Mouse (Mus musculus) liver, embryonic 11.5 days (tissue): ENCODE data around the gene Pacsin2. TPM values are rescaled to one million over a fixed set of nuclear protein-coding genes. Genes with fewer than 3 reads are reported as not detected.
"Not testable (repeated sequence)": the region's sequence is repeated elsewhere in the genome, so short reads cannot be mapped to it uniquely, and the experiment has no call there.

Source experiments
- ATAC-seq: fragments of 200-750 bp; cut with Nextera tagmentation; replicated peaks from 2 replicates; pipeline ENCODE4 v1.8.0; 2017; ENCODE audit warnings: moderate number of reproducible peaks, mild to moderate bottlenecking, moderate TSS enrichment, moderate library complexity; ENCODE audit not compliant: low FRiP score
- DNase-seq: peaks from one replicate; pipeline ENCODE4 v3.0.0-alpha.2; 2017; ENCODE audit warnings: low spot score
- H3K27ac ChIP-seq: fragments of 300-500 bp; sonication (generic); 2 replicates; pipeline ENCODE4 v1.5.1; 2014; ENCODE audit warnings: mild to moderate bottlenecking, low read depth, low read length, control low read depth
- H3K27me3 ChIP-seq: fragments of 300-500 bp; sonication (generic); replicated peaks from 2 replicates; pipeline ENCODE4 v1.6.1; 2014; ENCODE audit warnings: low read length, mixed read lengths; ENCODE audit not compliant: control insufficient read depth, insufficient read depth
- H3K36me3 ChIP-seq: fragments of 300-500 bp; sonication (generic); 2 replicates; pipeline ENCODE4 v1.6.1; 2014; ENCODE audit warnings: mild to moderate bottlenecking, low read length, moderate library complexity, mixed read lengths; ENCODE audit not compliant: control insufficient read depth, insufficient read depth
- H3K4me1 ChIP-seq: fragments of 300-500 bp; sonication (generic); replicated peaks from 2 replicates; pipeline ENCODE4 v1.6.1; 2014; ENCODE audit warnings: low read length, mixed read lengths; ENCODE audit not compliant: control insufficient read depth, insufficient read depth
- H3K4me2 ChIP-seq: fragments of 300-500 bp; sonication (generic); 2 replicates; pipeline ENCODE4 v1.6.1; 2014; ENCODE audit warnings: mild to moderate bottlenecking, control low read depth, moderate library complexity
- H3K4me3 ChIP-seq: fragments of 300-500 bp; sonication (generic); 2 replicates; pipeline ENCODE4 v1.5.1; 2014; ENCODE audit warnings: low read depth, low read length, control low read depth
- H3K9ac ChIP-seq: fragments of 300-500 bp; sonication (generic); 2 replicates; pipeline ENCODE4 v1.6.1; 2014; ENCODE audit warnings: low read depth, low read length, control low read depth
- H3K9me3 ChIP-seq: fragments of 300-500 bp; sonication (generic); 2 replicates; pipeline ENCODE4 v1.6.1; 2016; ENCODE audit warnings: low read length, inconsistent platforms, mixed read lengths; ENCODE audit not compliant: control insufficient read depth
- WGBS: fragments of 180-500 bp; shearing (Covaris S2); extraction: QIAGEN DNeasy Blood & Tissue Kit; methylation state at CpG from one replicate; pipeline ENCODE4 v1.1.7; 2014; 5-methylcytosine and 5-hydroxymethylcytosine counted together
- polyA plus RNA-seq: library from polyadenylated mRNA; unstranded; fragments of >200 nt; fragmentation: Nextera tagmentation; extraction: Ambion mirVana; gene quantifications from 2 replicates; pipeline ENCODE4 v1.2.1, GENCODE M21; 2014

Pacsin2 gene
- polyA plus RNA-seq, 1 experiment from 2014 or later, result 82.9 TPM

DNA sequence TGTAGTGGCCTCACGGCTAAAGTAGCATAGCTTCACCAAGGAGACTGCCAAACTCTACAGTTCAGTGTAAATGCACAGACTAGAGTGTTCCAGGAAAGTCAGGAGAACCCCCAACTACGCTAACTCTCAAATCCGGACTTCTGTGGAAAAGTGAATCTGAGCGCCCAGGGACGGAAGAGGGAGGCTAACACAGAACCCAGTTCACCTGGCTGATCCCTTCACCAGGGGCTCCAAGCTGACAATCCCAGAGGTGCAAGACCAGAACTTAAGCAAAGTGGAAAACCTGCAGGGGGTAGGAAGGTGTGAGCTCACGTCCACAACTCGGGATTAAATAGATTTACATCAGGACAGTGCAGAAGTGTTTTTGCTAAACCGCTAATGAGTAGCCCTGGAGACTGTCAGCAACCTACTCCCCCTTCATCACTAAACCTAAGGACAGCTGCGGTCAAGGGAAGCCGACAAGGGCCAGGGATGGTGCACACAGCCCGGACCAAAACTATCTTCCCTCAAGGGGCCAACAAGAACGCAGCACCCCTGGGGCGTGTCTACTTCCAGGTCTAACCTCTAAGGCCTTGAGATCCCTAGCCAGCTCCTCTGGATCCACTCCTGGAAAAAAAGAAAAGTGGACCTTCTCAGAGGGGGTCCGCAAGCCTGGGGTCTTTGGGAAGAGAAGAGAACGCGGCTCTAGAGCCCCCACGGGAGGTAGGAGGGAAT is 880 bp downstream of the Pacsin2 start:
- Histone ChIP-seq H3K4me2 (peak overlapping the region; percentile 83), H3K9me3 (no peaks in the 10 kb centered on the region), H3K36me3 (no peaks in the 10 kb centered on the region), H3K27me3 (no peaks in the 10 kb centered on the region), H3K4me3 (peak overlapping the region; percentile 89), H3K4me1 (peaks cover 9% of the 10 kb centered on the region), H3K9ac (peak overlapping the region; percentile 92), H3K27ac (peak overlapping the region; percentile 78)
- DNase-seq, result no peak
- WGBS, result 11% methylated on average over 17 of the region's 17 CpGs
- no peak for ATAC-seq

DNA sequence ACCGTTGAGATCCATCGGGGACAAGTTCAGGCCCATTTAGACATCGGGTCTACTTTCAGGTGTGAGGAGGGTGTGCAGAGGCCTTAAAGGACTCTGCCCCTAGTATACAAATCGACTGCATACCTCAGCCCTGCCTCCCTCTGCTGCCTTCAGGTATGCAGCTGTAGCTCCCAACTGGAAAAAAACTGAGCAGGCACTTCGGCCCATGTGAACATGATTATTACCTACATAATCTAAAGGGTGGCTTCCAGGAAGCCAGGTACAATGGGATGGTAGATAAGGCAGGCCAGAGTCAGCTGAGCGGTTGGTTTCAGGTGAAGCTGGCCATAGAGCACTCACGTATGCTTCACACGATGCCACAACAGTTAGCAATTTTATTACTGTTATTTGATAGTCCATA is 2.1 kb downstream of the Pacsin2 start:
- H3K9me3 ChIP-seq, H3K4me3 ChIP-seq, H3K36me3 ChIP-seq, H3K27ac ChIP-seq, H3K9ac ChIP-seq, DNase-seq, H3K27me3 ChIP-seq, H3K4me1 ChIP-seq, ATAC-seq: not testable (repeated sequence)
- WGBS, result 87% methylated on average over 8 of the region's 8 CpGs
- H3K4me2 ChIP-seq, result peak overlapping the region; percentile 83; the same call in 1 of the 2 replicates

- Histone ChIP-seq H3K4me3 (no peak overlapping the region), H3K9me3 (no peaks in the 10 kb centered on the region), H3K27me3 (no peaks in the 10 kb centered on the region), H3K27ac (no peak overlapping the region), H3K36me3 (0 out of 2 replicates have a peak, but pooled peaks cover 2% of the 10 kb centered on the region), H3K4me1 (peaks cover 9% of the 10 kb centered on the region), H3K9ac (no peak overlapping the region), H3K4me2 (no peak overlapping the region)
- ATAC-seq, result no peak
- WGBS, result 71% methylated on average over 3 of the region's 3 CpGs
- DNase-seq, result no peak
Measured at GRCm38 (mm10) chr15:83460891-83461290, 3.5 kb downstream of the Pacsin2 start.

DNA sequence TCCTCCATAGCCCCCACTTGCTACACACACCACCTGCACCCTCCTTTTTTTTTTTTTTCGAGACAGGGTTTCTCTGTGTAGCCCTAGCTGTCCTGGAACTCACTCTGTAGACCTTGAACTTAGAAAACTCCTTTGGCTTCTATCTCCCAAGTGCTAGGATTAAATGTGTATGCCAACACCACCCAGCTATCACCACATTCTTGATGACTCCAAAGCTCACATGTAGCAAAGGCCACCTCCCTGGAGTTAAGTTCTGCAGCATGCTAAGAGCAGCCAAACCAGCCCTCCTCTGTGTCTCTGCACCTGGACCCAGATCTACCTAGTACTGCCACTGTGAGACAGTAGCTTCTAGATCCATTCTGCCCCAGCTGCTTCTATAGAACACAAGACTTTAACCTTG is 6.9 kb downstream of the Pacsin2 start:
- no peak for ATAC-seq
- H3K4me2 ChIP-seq, result no peak overlapping the region
- H3K36me3 ChIP-seq, result 0 out of 2 replicates have a peak, but pooled peaks cover 2% of the 10 kb centered on the region
- H3K4me3 ChIP-seq, result no peak overlapping the region
- DNase-seq, result no peak
- H3K9ac ChIP-seq, result no peak overlapping the region
- 90% methylated on average over 1 of the region's 1 CpGs for WGBS
- H3K27me3 ChIP-seq, result no peaks in the 10 kb centered on the region
- H3K4me1 ChIP-seq, result peaks cover 15% of the 10 kb centered on the region
- no peak overlapping the region for H3K27ac ChIP-seq
- H3K9me3 ChIP-seq, result no peaks in the 10 kb centered on the region

GRCm38 (mm10) chr15:83455637-83456036 is 8.8 kb downstream of the Pacsin2 start:
- no peaks in the 10 kb centered on the region for H3K27me3 ChIP-seq
- H3K36me3 ChIP-seq, result 0 out of 2 replicates have a peak, but pooled peaks cover 2% of the 10 kb centered on the region
- peaks cover 29% of the 10 kb centered on the region for H3K4me1 ChIP-seq
- ATAC-seq, result no peak
- no peak overlapping the region for H3K9ac ChIP-seq
- DNase-seq, result no peak
- H3K9me3 ChIP-seq, result no peaks in the 10 kb centered on the region
- no peak overlapping the region for H3K4me2 ChIP-seq
- WGBS, result 91% methylated on average over 5 of the region's 5 CpGs
- no peak overlapping the region for H3K4me3 ChIP-seq
- H3K27ac ChIP-seq, result no peak overlapping the region

GRCm38 (mm10) chr15:83455034-83455433 is 9.4 kb downstream of the Pacsin2 start:
- H3K4me2 ChIP-seq, result no peak overlapping the region
- no peak overlapping the region for H3K27ac ChIP-seq
- no peaks in the 10 kb centered on the region for H3K9me3 ChIP-seq
- no peaks in the 10 kb centered on the region for H3K27me3 ChIP-seq
- no peak for DNase-seq
- H3K4me1 ChIP-seq, result peaks cover 29% of the 10 kb centered on the region
- H3K4me3 ChIP-seq, result no peak overlapping the region
- H3K36me3 ChIP-seq, result 0 out of 2 replicates have a peak, but pooled peaks cover 2% of the 10 kb centered on the region
- ATAC-seq, result no peak
- WGBS, result 72% methylated on average over 3 of the region's 3 CpGs
- H3K9ac ChIP-seq, result no peak overlapping the region

GRCm38 (mm10) chr15:83454419-83454818 is 10.0 kb downstream of the Pacsin2 start:
- no peak overlapping the region for H3K27ac ChIP-seq
- peaks cover 29% of the 10 kb centered on the region for H3K4me1 ChIP-seq
- no peak for DNase-seq
- H3K9me3 ChIP-seq, result no peaks in the 10 kb centered on the region
- WGBS, result 77% methylated on average over 7 of the region's 7 CpGs
- ATAC-seq, result no peak
- H3K4me3 ChIP-seq, result no peak overlapping the region
- H3K36me3 ChIP-seq, result 0 out of 2 replicates have a peak, but pooled peaks cover 2% of the 10 kb centered on the region
- no peak overlapping the region for H3K9ac ChIP-seq
- H3K4me2 ChIP-seq, result no peak overlapping the region
- no peaks in the 10 kb centered on the region for H3K27me3 ChIP-seq

GRCm38 (mm10) chr15:83453879-83454278 is 10.5 kb downstream of the Pacsin2 start:
- WGBS, result 88% methylated on average over 3 of the region's 3 CpGs
- ATAC-seq (no peak), DNase-seq (no peak)
- 0 out of 2 replicates have a peak, but pooled peaks cover 2% of the 10 kb centered on the region for H3K36me3 ChIP-seq
- H3K4me1 ChIP-seq, result peaks cover 29% of the 10 kb centered on the region
- no peak overlapping the region for H3K4me2 ChIP-seq
- H3K27me3 ChIP-seq, result no peaks in the 10 kb centered on the region
- H3K9me3 ChIP-seq, result no peaks in the 10 kb centered on the region
- no peak overlapping the region for H3K27ac ChIP-seq
- H3K4me3 ChIP-seq, result no peak overlapping the region
- no peak overlapping the region for H3K9ac ChIP-seq

- Histone ChIP-seq H3K27ac (peak overlapping the region; percentile 9; the same call in 1 of the 2 replicates), H3K4me2 (no peak overlapping the region), H3K9ac (no peak overlapping the region), H3K27me3 (no peaks in the 10 kb centered on the region), H3K36me3 (no peaks in the 10 kb centered on the region), H3K4me1 (peaks cover 42% of the 10 kb centered on the region), H3K9me3 (no peaks in the 10 kb centered on the region), H3K4me3 (no peak overlapping the region)
- DNase-seq (no peak), ATAC-seq (peak; percentile 9; the same call in 1 of the 2 replicates)
- WGBS, result 60% methylated on average over 7 of the region's 7 CpGs
Measured at GRCm38 (mm10) chr15:83452219-83452760, 12.1 kb downstream of the Pacsin2 start.
